Mouse (Mus musculus): Measurements from ENCODE around the gene Gipc1. TPM values are rescaled to one million over a fixed set of nuclear protein-coding genes. Genes with fewer than 3 reads are reported as not detected.

The Gipc1 gene
- polyA plus RNA-seq, 1 experiment: 20.8 TPM

- Histone ChIP-seq H3K4me1 (ENCODE audit: control insufficient read depth, insufficient read depth, insufficient read length, low read length) (no peaks in the 10 kb centered on the region), H3K4me3 (ENCODE audit: insufficient read depth, low read depth, low read length) (no peak overlapping the region), H3K27ac (replicated peaks; ENCODE audit: low read depth, low read length) (no peak overlapping the region)
Observed at GRCm38 (mm10) chr8:83623549-83623948, 28.9 kb upstream of the Gipc1 start.

GRCm38 (mm10) chr8:83624739-83625138, 27.7 kb upstream of the Gipc1 start:
- no peak overlapping the region for H3K27ac ChIP-seq (replicated peaks; ENCODE audit: low read depth, low read length)
- H3K4me1 ChIP-seq (ENCODE audit: control insufficient read depth, insufficient read depth, insufficient read length, low read length): no peaks in the 10 kb centered on the region
- no peak overlapping the region for H3K4me3 ChIP-seq (ENCODE audit: insufficient read depth, low read depth, low read length)

DNA sequence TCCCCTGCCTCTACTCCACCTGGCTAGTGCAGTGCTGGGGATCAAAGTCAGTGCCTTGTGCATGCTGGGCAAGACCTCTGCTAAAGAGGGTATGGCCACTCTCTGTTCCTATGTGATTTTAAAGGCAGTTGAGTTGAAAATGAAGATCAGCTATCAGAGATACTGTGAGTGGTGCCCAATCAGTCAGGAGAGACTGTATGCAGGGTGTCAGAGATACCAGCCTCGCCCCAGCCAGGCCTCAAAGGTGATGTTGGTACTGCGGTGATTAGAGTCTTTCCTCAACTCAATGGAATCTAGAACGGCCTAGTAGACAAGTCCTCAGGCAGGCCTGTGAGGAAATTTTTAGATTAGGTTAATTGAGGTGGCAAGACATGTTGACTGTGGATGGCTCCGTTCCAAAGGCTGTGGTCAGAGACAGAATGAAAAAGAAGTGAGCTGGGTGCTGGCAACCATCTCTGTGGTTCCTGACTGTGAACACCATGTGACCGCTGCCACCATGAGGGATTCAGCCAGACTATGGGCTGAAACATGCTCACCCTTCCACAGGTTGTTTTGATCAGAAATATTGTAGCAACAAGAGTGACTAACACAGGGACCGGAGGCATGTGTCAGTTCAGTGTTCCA, 26.7 kb upstream of the Gipc1 start:
- H3K4me3 ChIP-seq (ENCODE audit: insufficient read depth, low read depth, low read length): no peak overlapping the region

DNA sequence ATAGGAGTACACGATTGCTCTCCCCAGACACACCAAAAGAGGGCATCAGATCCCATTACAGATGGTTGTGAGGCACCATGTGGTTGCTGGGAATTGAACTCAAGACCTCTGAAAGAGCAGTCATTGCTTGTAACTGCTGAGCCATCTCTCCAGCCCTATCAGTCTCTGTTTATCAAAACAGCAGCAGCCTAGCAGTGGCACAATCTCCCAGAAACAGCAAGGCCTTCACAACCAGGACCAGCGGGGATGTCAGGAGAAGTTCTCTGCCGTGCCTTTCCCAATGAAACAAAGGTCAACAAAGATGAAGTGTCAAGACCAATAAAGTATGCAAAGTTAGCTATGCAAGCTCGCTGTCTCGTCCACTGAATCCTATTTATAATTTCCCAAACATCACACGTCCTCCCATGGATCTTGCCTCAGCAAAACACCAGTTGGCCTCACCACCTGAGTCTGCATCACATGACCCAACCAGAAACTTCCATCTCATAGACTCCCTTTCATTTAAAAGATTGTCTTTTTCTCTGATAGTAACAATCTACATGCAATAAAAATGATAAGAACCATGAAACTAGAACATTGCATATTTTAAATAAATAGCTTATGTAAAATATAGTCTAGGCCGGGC, 20.3 kb upstream of the Gipc1 start:
- no peak overlapping the region for H3K27ac ChIP-seq (replicated peaks; ENCODE audit: low read depth, low read length)
- H3K4me1 ChIP-seq (ENCODE audit: control insufficient read depth, insufficient read depth, insufficient read length, low read length): no peaks in the 10 kb centered on the region
- H3K4me3 ChIP-seq (ENCODE audit: insufficient read depth, low read depth, low read length): no peak overlapping the region

More for the DNA sequence above, 26.7 kb upstream of the Gipc1 start:
- Histone ChIP-seq H3K4me1 (ENCODE audit: control insufficient read depth, insufficient read depth, insufficient read length, low read length) (no peaks in the 10 kb centered on the region), H3K27ac (replicated peaks; ENCODE audit: low read depth, low read length) (no peak overlapping the region)

- Histone ChIP-seq H3K27ac (replicated peaks; ENCODE audit: low read depth, low read length) (no peak overlapping the region), H3K4me1 (ENCODE audit: control insufficient read depth, insufficient read depth, insufficient read length, low read length) (no peaks in the 10 kb centered on the region), H3K4me3 (ENCODE audit: insufficient read depth, low read depth, low read length) (no peak overlapping the region)
Observed at GRCm38 (mm10) chr8:83638856-83639255, 13.6 kb upstream of the Gipc1 start.

DNA sequence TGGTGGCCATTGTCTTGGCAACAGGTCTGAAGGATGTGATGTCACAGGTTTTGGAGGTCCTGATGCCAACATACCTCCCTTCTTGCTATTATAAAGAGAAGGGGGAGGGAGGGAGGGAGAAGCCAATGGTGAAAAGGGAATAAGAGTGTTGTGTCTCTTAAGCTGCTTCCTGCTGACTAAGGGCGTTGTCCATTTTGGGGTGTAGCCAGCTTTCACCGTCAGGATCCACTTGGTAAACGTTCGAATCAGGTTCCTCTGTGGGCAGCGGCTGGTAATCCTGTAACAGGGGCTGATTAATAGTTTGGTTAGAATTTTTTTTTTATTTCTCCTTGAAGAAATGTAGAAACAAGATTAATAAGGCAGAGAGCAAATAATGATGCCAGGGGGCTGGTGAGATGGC, 12.8 kb upstream of the Gipc1 start:
- no peak overlapping the region for H3K4me3 ChIP-seq (ENCODE audit: insufficient read depth, low read depth, low read length)
- no peak overlapping the region for H3K27ac ChIP-seq (replicated peaks; ENCODE audit: low read depth, low read length)
- H3K4me1 ChIP-seq (ENCODE audit: control insufficient read depth, insufficient read depth, insufficient read length, low read length): no peaks in the 10 kb centered on the region

GRCm38 (mm10) chr8:83647511-83647910, 5.0 kb upstream of the Gipc1 start:
- no peak overlapping the region for H3K27ac ChIP-seq (replicated peaks; ENCODE audit: low read depth, low read length)
- no peak overlapping the region for H3K4me3 ChIP-seq (ENCODE audit: insufficient read depth, low read depth, low read length)
- H3K4me1 ChIP-seq (ENCODE audit: control insufficient read depth, insufficient read depth, insufficient read length, low read length): no peaks in the 10 kb centered on the region

GRCm38 (mm10) chr8:83648031-83648430, 4.4 kb upstream of the Gipc1 start:
- Histone ChIP-seq H3K4me3 (ENCODE audit: insufficient read depth, low read depth, low read length) (no peak overlapping the region), H3K4me1 (ENCODE audit: control insufficient read depth, insufficient read depth, insufficient read length, low read length) (no peaks in the 10 kb centered on the region; the same call in 1 of the 2 replicates), H3K27ac (replicated peaks; ENCODE audit: low read depth, low read length) (no peak overlapping the region)

GRCm38 (mm10) chr8:83649699-83650098, 2.8 kb upstream of the Gipc1 start:
- Histone ChIP-seq H3K27ac (replicated peaks; ENCODE audit: low read depth, low read length) (no peak overlapping the region), H3K4me3 (ENCODE audit: insufficient read depth, low read depth, low read length) (no peak overlapping the region), H3K4me1 (ENCODE audit: control insufficient read depth, insufficient read depth, insufficient read length, low read length) (peaks cover 5% of the 10 kb centered on the region)

DNA sequence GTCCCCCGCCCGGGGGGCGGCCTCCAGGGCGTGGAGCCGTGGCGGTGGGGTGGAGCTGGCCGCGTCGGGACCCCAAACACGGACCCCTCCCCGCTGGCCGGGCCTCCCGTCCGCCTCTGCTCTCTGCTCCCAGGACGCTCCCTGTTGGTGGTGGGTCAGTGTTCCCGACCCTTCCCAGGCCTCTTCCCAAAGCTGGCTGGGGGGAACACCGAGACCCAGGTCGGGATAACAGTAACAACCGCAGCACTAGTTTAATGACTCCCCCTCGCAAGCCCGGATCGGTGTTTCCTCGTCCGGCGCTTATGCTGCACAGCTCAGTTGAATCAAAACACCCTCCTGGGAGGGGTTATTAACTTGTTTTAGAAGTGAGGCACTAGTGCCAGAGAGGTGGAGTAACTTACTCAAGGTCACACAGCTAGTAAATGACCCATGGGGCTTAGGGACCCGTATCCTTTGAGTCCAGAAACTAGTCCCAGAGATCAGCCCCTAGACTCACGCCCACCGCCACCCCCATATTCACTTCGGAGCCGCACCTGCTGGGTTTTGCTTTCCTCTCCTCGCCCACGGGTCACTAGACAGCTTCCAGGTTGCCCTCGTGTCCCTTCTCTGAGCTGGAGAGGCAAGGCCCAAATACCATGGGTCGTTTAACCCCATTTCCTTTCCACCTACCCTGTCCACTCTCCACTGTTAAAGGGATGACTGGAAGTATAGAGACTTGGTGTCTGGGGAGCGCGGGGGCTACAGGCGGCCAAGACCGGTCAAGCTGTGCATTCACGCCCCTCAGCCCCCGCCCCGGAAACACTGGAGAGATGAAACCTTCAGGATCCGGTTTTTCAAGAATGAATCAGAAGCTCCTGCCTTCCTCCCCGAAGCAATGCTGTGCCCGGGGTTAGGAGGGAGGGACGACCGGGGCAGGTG, 526 bp downstream of the Gipc1 start:
- Histone ChIP-seq H3K4me3 (ENCODE audit: insufficient read depth, low read depth, low read length) (peak overlapping the region; percentile 83), H3K27ac (replicated peaks; ENCODE audit: low read depth, low read length) (0 out of 2 replicates have a peak overlapping the region, but pooled peaks have one; percentile 6), H3K4me1 (ENCODE audit: control insufficient read depth, insufficient read depth, insufficient read length, low read length) (peaks cover 5% of the 10 kb centered on the region)

GRCm38 (mm10) chr8:83653662-83654017, 1.2 kb downstream of the Gipc1 start:
- peaks cover 5% of the 10 kb centered on the region for H3K4me1 ChIP-seq (ENCODE audit: control insufficient read depth, insufficient read depth, insufficient read length, low read length)
- no peak overlapping the region for H3K27ac ChIP-seq (replicated peaks; ENCODE audit: low read depth, low read length)
- H3K4me3 ChIP-seq (ENCODE audit: insufficient read depth, low read depth, low read length): peak overlapping the region; percentile 83

DNA sequence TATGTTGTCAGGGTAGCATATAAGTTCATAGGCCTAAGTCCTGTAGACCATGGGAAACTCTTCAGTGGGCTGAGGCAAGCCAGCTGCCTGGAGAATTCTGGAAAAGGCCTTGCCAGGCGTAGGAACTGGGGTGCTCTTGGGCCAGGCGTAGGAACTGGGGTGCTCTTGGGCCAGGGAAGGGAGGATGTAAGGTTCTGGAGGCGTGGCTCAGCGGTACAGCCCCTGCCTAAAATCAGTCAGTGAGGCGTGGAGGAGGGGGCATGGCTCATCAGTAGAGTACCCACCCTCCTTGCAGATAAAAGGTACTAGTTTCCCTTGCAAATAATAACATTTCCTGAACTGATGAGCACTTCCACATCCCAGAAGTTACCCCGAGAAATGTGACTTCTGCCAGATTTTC, 2.2 kb downstream of the Gipc1 start:
- Histone ChIP-seq H3K4me3 (ENCODE audit: insufficient read depth, low read depth, low read length) (no peak overlapping the region), H3K4me1 (ENCODE audit: control insufficient read depth, insufficient read depth, insufficient read length, low read length) (peaks cover 5% of the 10 kb centered on the region), H3K27ac (replicated peaks; ENCODE audit: low read depth, low read length) (no peak overlapping the region)

DNA sequence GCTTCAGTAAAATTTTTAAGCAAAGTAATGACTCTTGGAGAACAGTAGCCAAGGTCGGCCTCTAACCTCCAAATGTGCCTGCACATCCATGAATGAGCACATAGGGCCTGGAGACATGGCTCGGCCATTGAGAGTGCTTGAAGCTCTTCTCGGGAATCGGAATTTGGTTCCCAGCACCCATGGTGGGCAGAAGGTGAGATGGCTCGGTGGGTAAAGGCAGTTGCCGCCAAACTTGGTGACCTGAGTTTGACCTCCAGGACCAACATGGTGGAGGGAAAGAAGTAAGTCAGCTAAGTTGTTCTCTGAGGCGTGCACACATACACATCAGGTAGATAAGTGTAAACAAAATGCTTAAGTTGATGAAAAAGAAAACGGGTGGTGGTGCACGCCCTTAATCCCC, 3.6 kb downstream of the Gipc1 start:
- Histone ChIP-seq H3K4me3 (ENCODE audit: insufficient read depth, low read depth, low read length) (no peak overlapping the region), H3K27ac (replicated peaks; ENCODE audit: low read depth, low read length) (no peak overlapping the region), H3K4me1 (ENCODE audit: control insufficient read depth, insufficient read depth, insufficient read length, low read length) (peaks cover 5% of the 10 kb centered on the region)

DNA sequence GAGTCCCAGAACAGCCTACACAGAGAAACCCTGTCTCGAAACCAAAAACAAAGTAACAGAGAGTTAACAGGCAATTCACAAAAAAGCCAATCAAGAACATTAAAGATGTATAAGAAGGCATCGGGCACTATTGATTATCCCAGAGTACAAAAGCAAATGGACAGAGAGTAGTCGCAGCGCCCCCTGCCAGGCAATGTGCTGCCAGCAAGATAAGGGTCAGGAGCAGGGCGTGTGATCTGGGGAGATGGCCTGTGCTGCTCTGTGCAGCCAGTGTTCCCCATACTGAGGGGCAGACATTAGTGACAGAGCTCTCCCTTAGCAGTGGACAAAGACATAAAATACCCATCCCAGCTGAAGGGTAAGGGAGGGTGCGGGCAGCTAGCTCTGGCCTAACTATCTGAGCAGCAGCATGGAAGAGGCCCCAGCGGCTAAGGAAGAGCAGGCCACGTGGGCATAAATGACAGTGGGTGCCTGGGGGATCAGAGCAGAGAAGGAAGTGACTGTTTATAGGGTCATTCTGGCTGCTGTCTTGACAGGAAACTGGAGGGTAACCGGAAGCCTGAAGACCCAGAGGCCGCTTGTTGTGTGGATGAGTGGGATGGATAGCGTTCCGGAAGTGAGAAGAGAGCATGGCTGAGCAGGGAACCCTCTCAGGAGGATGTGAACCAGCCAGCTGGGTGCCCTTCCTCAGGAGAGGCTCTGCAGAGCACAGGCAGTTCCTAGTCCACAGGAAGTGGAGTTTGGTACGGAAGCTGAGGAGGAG, 4.2 kb downstream of the Gipc1 start:
- no peak overlapping the region for H3K4me3 ChIP-seq (ENCODE audit: insufficient read depth, low read depth, low read length)
- H3K4me1 ChIP-seq (ENCODE audit: control insufficient read depth, insufficient read depth, insufficient read length, low read length): peaks cover 5% of the 10 kb centered on the region
- H3K27ac ChIP-seq (replicated peaks; ENCODE audit: low read depth, low read length): no peak overlapping the region

- H3K4me3 ChIP-seq (ENCODE audit: insufficient read depth, low read depth, low read length): no peak overlapping the region
- no peaks in the 10 kb centered on the region for H3K4me1 ChIP-seq (ENCODE audit: control insufficient read depth, insufficient read depth, insufficient read length, low read length)
- no peak overlapping the region for H3K27ac ChIP-seq (replicated peaks; ENCODE audit: low read depth, low read length)
Observed at GRCm38 (mm10) chr8:83660545-83660944, 8.1 kb downstream of the Gipc1 start.
